Comparison of ENCODE assay signal across 8 mouse cellular contexts in the genomic region with DNA sequence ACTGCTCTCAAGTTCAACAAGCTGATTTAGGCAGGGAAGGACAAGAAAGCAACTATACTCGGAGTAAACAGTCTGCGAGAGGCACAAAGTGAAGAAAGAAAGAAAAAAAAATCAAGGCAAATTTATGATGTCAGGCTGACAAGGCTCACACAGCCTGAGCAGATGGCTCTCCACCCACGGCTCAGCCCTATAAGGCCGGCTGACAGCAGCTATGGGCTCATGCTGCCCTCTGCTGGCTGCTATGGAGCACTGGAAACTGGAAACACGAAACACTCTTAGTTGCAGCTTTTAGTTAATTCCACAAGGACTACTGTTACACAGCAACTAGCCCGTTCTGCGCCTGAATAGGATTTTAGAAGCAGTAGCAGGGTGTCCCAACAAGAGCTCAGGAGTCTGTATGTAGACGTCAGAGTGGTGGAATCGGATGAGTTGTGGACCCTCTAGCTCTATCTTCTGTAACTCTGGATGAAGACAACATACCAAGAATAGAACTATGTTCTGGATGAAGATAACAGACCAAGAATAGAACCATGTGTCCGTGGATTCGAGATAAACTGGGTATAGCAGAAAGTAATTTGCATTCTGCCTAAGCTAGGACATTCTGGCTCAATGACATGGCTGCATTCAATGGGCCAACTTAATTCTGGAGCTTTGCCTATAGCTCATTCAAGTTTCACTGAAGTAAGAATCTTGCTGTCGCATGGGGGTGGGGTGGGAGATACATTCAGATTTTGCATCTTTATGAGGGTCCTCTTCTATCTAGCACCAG. TPM values are rescaled to one million over a fixed set of nuclear protein-coding genes. Genes with fewer than 3 reads are reported as not detected.
DNase-seq lines count a peak whose midpoint lies in the region; ATAC-seq and TF ChIP-seq lines count a peak whose summit lies in the region.

No protein-coding gene starts in this region.

- intact Hi-C loops in left cerebral cortex, postnatal 4 days (cut with DNase I): loop anchor here (10.0 kb wide), 1 partner anchor 179 kb away; no protein-coding TSS in a partner anchor

- ATAC-seq in intestine, postnatal 0 days: peak; percentile 74
- ATAC-seq in midbrain, embryonic 11.5 days (ENCODE audit: low FRiP score): peak; percentile 89

- no peak for TF ChIP-seq POLR2A in small intestine, adult 2 months (IDR thresholded peaks at IDR 0.05; ENCODE audit: low read depth, low read length)

- 20% methylated on average over 12 of the region's 12 CpGs for WGBS in intestine, postnatal 0 days
- 28% methylated on average over 12 of the region's 12 CpGs for WGBS in midbrain, embryonic 11.5 days
- 15% methylated on average over 12 of the region's 12 CpGs for WGBS in small intestine, adult 2 months

- H3K4me1 ChIP-seq in intestine, postnatal 0 days (replicated peaks; ENCODE audit: control insufficient read depth, insufficient read depth, low read length): no peaks in the 10 kb centered on the region
- no peaks in the 10 kb centered on the region for H3K4me1 ChIP-seq in midbrain, embryonic 11.5 days (ENCODE audit: control insufficient read depth, insufficient read depth, low read length)
- H3K4me1 ChIP-seq in small intestine, adult 2 months (ENCODE audit: control insufficient read depth, insufficient read depth, insufficient read length, low read length): no peaks in the 10 kb centered on the region

- H3K9me3 ChIP-seq in intestine, postnatal 0 days (ENCODE audit: control insufficient read depth): no peaks in the 10 kb centered on the region
- no peaks in the 10 kb centered on the region for H3K9me3 ChIP-seq in midbrain, embryonic 11.5 days (ENCODE audit: control insufficient read depth, low read length)

- H3K4me3 ChIP-seq in intestine, postnatal 0 days (ENCODE audit: low read depth, low read length): no peak overlapping the region
- no peak overlapping the region for H3K4me3 ChIP-seq in midbrain, embryonic 11.5 days (ENCODE audit: low read depth, low read length)
- H3K4me3 ChIP-seq in small intestine, adult 2 months (ENCODE audit: low read depth, low read length): no peak overlapping the region

- H3K27me3 ChIP-seq in intestine, postnatal 0 days (replicated peaks; ENCODE audit: control insufficient read depth, insufficient read depth, low read length): no peaks in the 10 kb centered on the region
- H3K27me3 ChIP-seq in midbrain, embryonic 11.5 days (ENCODE audit: control insufficient read depth, insufficient read depth, low read length): no peaks in the 10 kb centered on the region
- no peaks in the 10 kb centered on the region for H3K27me3 ChIP-seq in small intestine, adult 2 months (ENCODE audit: control insufficient read depth, insufficient read depth, low read length)

- no peak overlapping the region for H3K4me2 ChIP-seq in intestine, postnatal 0 days (replicated peaks; ENCODE audit: low read depth)
- no peak overlapping the region for H3K4me2 ChIP-seq in midbrain, embryonic 11.5 days

- H3K36me3 ChIP-seq in intestine, postnatal 0 days (ENCODE audit: control insufficient read depth, insufficient read depth): no peaks in the 10 kb centered on the region
- H3K36me3 ChIP-seq in midbrain, embryonic 11.5 days (ENCODE audit: control insufficient read depth, insufficient read depth, low read length): no peaks in the 10 kb centered on the region
- H3K36me3 ChIP-seq in small intestine, adult 2 months (ENCODE audit: control insufficient read depth, insufficient read depth, low read length): no peaks in the 10 kb centered on the region

- H3K9ac ChIP-seq in intestine, postnatal 0 days (ENCODE audit: low read depth, low read length): no peak overlapping the region
- H3K9ac ChIP-seq in midbrain, embryonic 11.5 days (ENCODE audit: low read length): no peak overlapping the region

- peak; percentile 99 for TF ChIP-seq CTCF in intestine, postnatal 0 days (IDR thresholded peaks at IDR 0.05; ENCODE audit: low read depth)
- TF ChIP-seq CTCF in small intestine, adult 2 months (IDR thresholded peaks at IDR 0.05; ENCODE audit: extremely low read depth, insufficient read length, insufficient replicate concordance, low read depth, low read length): peak; percentile 98

- DNase-seq in 416B (ENCODE audit: low read depth): peak; percentile 83
- peak; percentile 50 to 59 for DNase-seq in adrenal gland, adult 18-20 months (ENCODE audit: low spot score in 2 of 2)
- peak; percentile 73 for DNase-seq in embryo, embryonic 11.5 days (ENCODE audit: low read depth, low spot score)
- peak; percentile 43 to 69 for DNase-seq in gastrocnemius, postnatal 4 days (ENCODE audit: low spot score in 2 of 2)
- DNase-seq in left cerebral cortex, postnatal 4 days: peak; percentile 74
- peak; percentile 94 for DNase-seq in midbrain, embryonic 11.5 days (ENCODE audit: low spot score, missing footprints)

- H3K27ac ChIP-seq in intestine, postnatal 0 days (ENCODE audit: low read depth, low read length): no peak overlapping the region
- H3K27ac ChIP-seq in midbrain, embryonic 11.5 days (ENCODE audit: low read depth, low read length): no peak overlapping the region
- no peak overlapping the region for H3K27ac ChIP-seq in small intestine, adult 2 months (ENCODE audit: insufficient read depth, low read depth, low read length)

RNA-seq across cellular contexts. Expression of a gene that starts 22.5 kb away (rescaled TPM):
- 10 to 100 TPM; 40.8 to 44.7 TPM for total RNA-seq in adrenal gland, adult 18-20 months (2021)
- total RNA-seq in gastrocnemius, postnatal 4 days (2021): 10 to 100 TPM; 28.5 to 32.0 TPM
- 61.4 and 62.1 TPM in 2 replicates for polyA plus RNA-seq in intestine, postnatal 0 days (2015; fragmentation: Nextera tagmentation; extraction: Ambion mirVana)
- total RNA-seq in left cerebral cortex, postnatal 4 days (2021): 10 to 100 TPM; 28.3 to 29.0 TPM
- 58.0 and 58.2 TPM in 2 replicates for polyA plus RNA-seq in midbrain, embryonic 11.5 days (2014; fragmentation: Nextera tagmentation; extraction: Ambion mirVana)
- 3.0 and 4.1 TPM in 2 replicates for polyA plus RNA-seq in small intestine, adult 2 months (2012; rRNA removed)

RNA-seq across cellular contexts. Expression of a gene that starts 26.9 kb away (rescaled TPM):
- total RNA-seq in adrenal gland, adult 18-20 months (2021): 100 to 1,000 TPM; 335 to 387 TPM
- 100 to 1,000 TPM; 174 to 197 TPM for total RNA-seq in gastrocnemius, postnatal 4 days (2021)
- 171 and 180 TPM in 2 replicates for polyA plus RNA-seq in intestine, postnatal 0 days (2015; fragmentation: Nextera tagmentation; extraction: Ambion mirVana)
- total RNA-seq in left cerebral cortex, postnatal 4 days (2021): 100 to 1,000 TPM; 133 to 134 TPM
- polyA plus RNA-seq in midbrain, embryonic 11.5 days (2014; fragmentation: Nextera tagmentation; extraction: Ambion mirVana): 186 and 205 TPM in 2 replicates
- polyA plus RNA-seq in small intestine, adult 2 months (2012; rRNA removed): 30.4 and 40.2 TPM in 2 replicates
